Mouse (Mus musculus) CH12.LX (cell line): ENCODE results near the gene Wasf1. TPM values are rescaled to one million over a fixed set of nuclear protein-coding genes. Genes with fewer than 3 reads are reported as not detected.

Source experiments
- DNase-seq: peaks from one replicate; pipeline ENCODE4 v3.0.0-alpha.2; 2013; ENCODE audit errors: extremely low read depth
- H3K27ac ChIP-seq: 2 replicates; pipeline ENCODE4 v1.5.1; 2012; ENCODE audit warnings: low read depth, mild to moderate bottlenecking, control low read depth, moderate library complexity; ENCODE audit not compliant: insufficient read depth
- H3K27me3 ChIP-seq: replicated peaks from 2 replicates; pipeline ENCODE3; 2012; ENCODE audit warnings: inconsistent platforms
- H3K36me3 ChIP-seq, 2 experiments: replicated peaks in 1 of 2; 2 replicates each; pipeline versions ENCODE3 to v1.6.1; 2012; ENCODE audit warnings: inconsistent platforms in 1 of 2, low read length in 1 of 2, mild to moderate bottlenecking in 1 of 2, mixed read lengths in 1 of 2, moderate library complexity in 1 of 2; ENCODE audit not compliant: control insufficient read depth in 1 of 2, insufficient read depth in 1 of 2
- H3K4me1 ChIP-seq, 2 experiments: 2 replicates each; pipeline ENCODE4 v1.6.1; 2012; ENCODE audit warnings: inconsistent platforms in 1 of 2, moderate library complexity in 1 of 2; ENCODE audit not compliant: insufficient read depth in 2 of 2, control insufficient read depth in 1 of 2
- H3K4me2 ChIP-seq: 2 replicates; pipeline ENCODE4 v1.6.1; 2012; ENCODE audit warnings: low read depth, mild to moderate bottlenecking, control low read depth; ENCODE audit not compliant: poor library complexity, insufficient read depth, severe bottlenecking
- H3K4me3 ChIP-seq, 3 experiments: fragments of 150-350 bp in 1 of 3; sonication (generic) in 1 of 3; replicated peaks in 1 of 3; 2 replicates each; pipeline versions ENCODE3 to v1.5.1; 2011 to 2012; ENCODE audit warnings: low read depth in 2 of 3, low read length in 2 of 3, mild to moderate bottlenecking in 2 of 3, moderate library complexity in 2 of 3, control low read depth in 1 of 3, improper control_type of control experiment in 1 of 3, inconsistent platforms in 1 of 3, mixed read lengths in 1 of 3; ENCODE audit not compliant: poor library complexity in 1 of 3
- H3K79me2 ChIP-seq: replicated peaks from 2 replicates; pipeline ENCODE4 v1.6.1; 2012; ENCODE audit warnings: mild to moderate bottlenecking, moderate library complexity; ENCODE audit not compliant: control insufficient read depth, poor library complexity, insufficient read depth, severe bottlenecking; ENCODE audit errors: extremely low read depth
- H3K9ac ChIP-seq: 2 replicates; pipeline ENCODE4 v1.6.1; 2012; ENCODE audit warnings: low read depth, mild to moderate bottlenecking, control low read depth, moderate library complexity; ENCODE audit not compliant: insufficient read depth
- H3K9me3 ChIP-seq: replicated peaks from 2 replicates; pipeline ENCODE3; 2012; ENCODE audit warnings: low read length, inconsistent platforms, mixed read lengths
- CHD1 ChIP-seq: IDR thresholded peaks from 2 replicates; pipeline ENCODE4 v1.6.1; 2012; ENCODE audit warnings: low read depth, low read length, improper control_type of control experiment, inconsistent platforms
- CHD2 ChIP-seq: IDR thresholded peaks from 2 replicates; pipeline ENCODE4 v1.6.1; 2011; ENCODE audit warnings: low read length, improper control_type of control experiment
- ELF1 ChIP-seq: IDR thresholded peaks from 2 replicates; pipeline ENCODE4 v1.6.1; 2014; ENCODE audit warnings: low read depth, mild to moderate bottlenecking, inconsistent platforms, low read length, improper control_type of control experiment
- EP300 ChIP-seq: IDR thresholded peaks from 2 replicates; pipeline ENCODE4 v1.6.1; 2011; ENCODE audit warnings: low read length, improper control_type of control experiment
- GABPA ChIP-seq: IDR thresholded peaks from 2 replicates; pipeline ENCODE4 v1.6.1; 2012; ENCODE audit warnings: low read depth, low read length, improper control_type of control experiment, inconsistent platforms; ENCODE audit not compliant: insufficient replicate concordance
- JUN ChIP-seq: IDR thresholded peaks from 2 replicates; pipeline ENCODE4 v1.6.1; 2011; ENCODE audit warnings: low read depth, mild to moderate bottlenecking, low read length, improper control_type of control experiment, moderate library complexity; ENCODE audit not compliant: insufficient read depth
- MAX ChIP-seq: IDR thresholded peaks from 2 replicates; pipeline ENCODE4 v1.6.1; 2011; ENCODE audit warnings: low read length, improper control_type of control experiment
- MAZ ChIP-seq: IDR thresholded peaks from 2 replicates; pipeline ENCODE4 v1.6.1; 2012; ENCODE audit warnings: low read depth, mild to moderate bottlenecking, inconsistent platforms, low read length, improper control_type of control experiment, moderate library complexity
- MXI1 ChIP-seq: IDR thresholded peaks from 2 replicates; pipeline ENCODE4 v1.6.1; 2011; ENCODE audit warnings: mild to moderate bottlenecking, low read depth, low read length, improper control_type of control experiment
- NELFE ChIP-seq: IDR thresholded peaks from 2 replicates; pipeline ENCODE4 v1.6.1; 2011; ENCODE audit warnings: low read depth, low read length, improper control_type of control experiment
- NRF1 ChIP-seq: IDR thresholded peaks from 2 replicates; pipeline ENCODE4 v1.6.1; 2014; ENCODE audit warnings: low read depth, mild to moderate bottlenecking, inconsistent platforms, low read length, improper control_type of control experiment, moderate library complexity
- POLR2A ChIP-seq: IDR thresholded peaks from 2 replicates; pipeline ENCODE4 v1.6.1; 2011; ENCODE audit warnings: low read depth, mild to moderate bottlenecking, improper control_type of control experiment, low read length
- POLR2AphosphoS2 ChIP-seq: IDR thresholded peaks from 2 replicates; pipeline ENCODE4 v1.6.1; 2011; ENCODE audit warnings: low read depth, low read length, improper control_type of control experiment
- RCOR1 ChIP-seq: conservative IDR thresholded peaks from 2 replicates; pipeline ENCODE4 v1.6.1; 2012; ENCODE audit warnings: low read depth, mild to moderate bottlenecking, inconsistent platforms, low read length, improper control_type of control experiment
- SMC3 ChIP-seq: IDR thresholded peaks from 2 replicates; pipeline ENCODE4 v1.6.1; 2011; ENCODE audit warnings: low read depth, low read length, improper control_type of control experiment
- TBP ChIP-seq: conservative IDR thresholded peaks from 2 replicates; pipeline ENCODE4 v1.6.1; 2011; ENCODE audit warnings: low read depth, low read length, improper control_type of control experiment
- UBTF ChIP-seq: IDR thresholded peaks from 2 replicates; pipeline ENCODE4 v1.6.1; 2012; ENCODE audit warnings: low read depth, mild to moderate bottlenecking, inconsistent platforms, low read length, improper control_type of control experiment, moderate library complexity
- USF1 ChIP-seq: IDR thresholded peaks from 2 replicates; pipeline ENCODE4 v1.6.1; 2014; ENCODE audit warnings: low read depth, mild to moderate bottlenecking, inconsistent platforms, low read length, improper control_type of control experiment
- USF2 ChIP-seq: conservative IDR thresholded peaks from 2 replicates; pipeline ENCODE4 v1.6.1; 2011; ENCODE audit warnings: low read depth, low read length, improper control_type of control experiment
- ZC3H11A ChIP-seq: IDR thresholded peaks from 2 replicates; pipeline ENCODE4 v1.6.1; 2012; ENCODE audit warnings: low read depth, mild to moderate bottlenecking, inconsistent platforms, low read length, improper control_type of control experiment
- ZMIZ1 ChIP-seq: IDR thresholded peaks from 2 replicates; pipeline ENCODE4 v1.6.1; 2012; ENCODE audit warnings: low read depth, mild to moderate bottlenecking, inconsistent platforms, low read length, improper control_type of control experiment
- dilution Hi-C: fragments of 300-500 bp; cut with MboI; formaldehyde crosslinking; loops from 2 replicates; pipeline ENCODE4 v1.14.3; 2020; ENCODE audit warnings: low sequenced_read_pairs; ENCODE audit not compliant: extremely low pct_unique_long_range_greater_than_20kb, extremely low pct_ligation_motif_present
- in situ Hi-C: fragments of 300-500 bp; cut with MboI; formaldehyde crosslinking; loops from 3 replicates; pipeline ENCODE4 v1.14.3; 2019; ENCODE audit warnings: low sequenced_read_pairs, low pct_ligation_motif_present, low pct_unique_long_range_greater_than_20kb, mixed read lengths
- polyA plus RNA-seq: library from polyadenylated mRNA; unstranded; fragments of >175 nt; gene quantifications from 2 replicates; pipeline ENCODE4 v1.2.1, GENCODE M21; 2012; ENCODE audit warnings: low read depth; ENCODE audit not compliant: insufficient read length
- total RNA-seq, 2 experiments: library from RNA; depleted of rRNA; stranded (reverse); fragments of 300-350 nt in 1 of 2; fragments of >200 nt in 1 of 2; gene quantifications; 2 replicates each; pipeline ENCODE4 v1.2.3; 2012 to 2014

Gene Wasf1
- total and polyA plus RNA-seq, 3 experiments = 0.09 TPM; not detected in 2

DNA sequence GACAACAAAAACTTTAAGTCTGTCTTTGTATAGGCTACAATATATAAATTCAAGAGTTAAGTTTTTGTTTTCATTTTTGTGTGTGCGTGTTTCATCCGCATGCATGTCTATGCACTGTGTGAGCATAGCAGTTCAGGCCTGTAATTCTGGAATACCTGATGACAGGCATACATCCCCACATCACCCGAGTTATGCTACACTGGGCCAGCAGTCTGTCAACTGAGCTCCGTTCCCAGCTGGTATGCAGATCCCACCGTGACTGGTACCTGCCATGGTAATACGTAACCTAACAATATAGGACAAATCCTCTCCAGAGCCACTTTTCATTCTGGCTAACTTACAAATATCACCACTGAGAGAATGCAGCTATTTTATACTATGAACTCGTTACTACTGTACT is 26.6 kb upstream of the Wasf1 start:
- Histone ChIP-seq H3K4me1 (peaks cover 0 to 13% of the 10 kb centered on the region in 2 experiments; a peak in 3 of 4 replicates), H3K9ac (no peak overlapping the region), H3K9me3 (no peaks in the 10 kb centered on the region), H3K27me3 (no peaks in the 10 kb centered on the region)
- in situ Hi-C loops = no loop called here
- TF ChIP-seq CHD1 (no peak), NELFE (no peak), SMC3 (no peak), EP300 (no peak), MAX (no peak), RCOR1 (no peak), USF1 (no peak), ZC3H11A (no peak), POLR2AphosphoS2 (no peak), NRF1 (no peak), CHD2 (no peak), ZMIZ1 (no peak), USF2 (no peak), UBTF (no peak), POLR2A (no peak), MAZ (no peak), ELF1 (no peak)
- TF ChIP-seq, all 38 proteins: peak for 0
- H3K4me3 ChIP-seq = no peak overlapping the region
- no peak overlapping the region for H3K27ac ChIP-seq
- H3K36me3 ChIP-seq = peaks cover 9 to 40% of the 10 kb centered on the region in 2 experiments
- dilution Hi-C loops = no loop called here
- H3K79me2 ChIP-seq = peaks cover 5% of the 10 kb centered on the region; the same call in 1 of the 2 replicates
- no peak for DNase-seq
- no peak overlapping the region for H3K4me2 ChIP-seq

DNA sequence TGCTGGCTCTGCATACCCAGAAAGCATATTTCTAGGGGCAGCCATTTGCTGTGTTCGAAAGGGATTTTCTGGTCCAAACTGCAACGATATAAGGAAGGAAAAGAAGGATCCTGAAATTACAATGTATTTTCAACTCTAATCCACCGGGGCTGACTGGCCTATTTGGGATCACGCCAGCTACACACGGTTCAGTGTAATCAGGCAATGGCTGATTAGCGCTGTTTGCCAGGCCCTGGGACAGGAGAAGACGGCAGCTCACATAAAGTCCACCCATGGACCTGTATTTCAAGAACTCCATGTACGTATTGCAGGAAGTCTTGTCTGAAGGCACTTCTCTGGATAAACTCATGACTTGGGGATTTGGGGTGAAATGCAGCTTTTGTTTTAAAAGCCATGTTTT is 25.7 kb upstream of the Wasf1 start:
- Histone ChIP-seq H3K9ac (no peak overlapping the region), H3K4me3 (no peak overlapping the region), H3K79me2 (peaks cover 5% of the 10 kb centered on the region; the same call in 1 of the 2 replicates), H3K27ac (no peak overlapping the region), H3K27me3 (no peaks in the 10 kb centered on the region), H3K4me2 (no peak overlapping the region), H3K36me3 (peaks cover 9 to 40% of the 10 kb centered on the region in 2 experiments), H3K4me1 (peaks cover 0 to 12% of the 10 kb centered on the region in 2 experiments; a peak in 3 of 4 replicates), H3K9me3 (no peaks in the 10 kb centered on the region)
- DNase-seq = no peak
- dilution Hi-C loops (no loop called here), in situ Hi-C loops (no loop called here)
- no peak for TF ChIP-seq MXI1
- no peak for TF ChIP-seq JUN
- no peak for TF ChIP-seq TBP
- no peak for TF ChIP-seq MAX
- TF ChIP-seq GABPA = no peak
- TF ChIP-seq CHD1 = no peak
